Mouse (Mus musculus): Measurements from ENCODE around the gene Gm20518.

The Gm20518 gene

DNA sequence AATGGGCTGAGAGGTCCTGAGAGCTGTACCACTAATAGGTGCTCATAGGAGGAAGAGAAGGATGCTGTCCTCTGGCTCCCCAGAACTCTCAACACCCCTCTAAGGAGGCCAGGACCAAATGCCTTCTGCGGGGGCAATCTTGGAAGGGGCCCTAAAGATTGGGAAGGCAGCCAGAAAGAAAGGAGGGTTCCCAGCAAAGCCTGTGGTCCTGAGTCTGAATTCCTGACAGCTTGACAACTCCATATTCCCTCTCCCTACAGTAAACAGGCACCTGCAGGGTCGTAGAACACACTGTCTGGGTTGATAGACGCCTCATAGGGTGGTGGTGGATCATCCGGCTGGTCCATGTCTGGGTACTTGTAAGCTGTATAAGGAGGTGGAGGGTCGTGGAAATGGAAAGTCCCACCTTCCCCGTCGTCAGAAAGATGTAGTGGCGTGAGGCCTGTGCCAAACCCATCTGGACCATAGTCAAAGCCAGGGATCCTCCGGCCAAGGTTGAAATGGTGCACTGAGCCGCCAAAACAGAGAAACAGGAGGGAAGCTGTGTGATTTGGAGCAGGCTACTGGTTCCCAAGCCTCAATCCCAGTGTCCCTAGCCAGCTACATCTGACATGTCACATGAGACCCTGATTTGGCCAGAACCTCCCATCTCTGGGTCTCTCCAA lies 47.6 kb downstream of the Gm20518 start:
- DNase-seq (ENCODE audit: low spot score in 2 of 2), result no peak

- no peak for DNase-seq (ENCODE audit: low spot score in 2 of 2)
Observed at GRCm38 (mm10) chr16:17842437-17842836, 49.0 kb downstream of the Gm20518 start.

- no peak for DNase-seq (ENCODE audit: low spot score in 2 of 2)
Observed at GRCm38 (mm10) chr16:17839976-17840375, 51.5 kb downstream of the Gm20518 start.

- no peak for DNase-seq (ENCODE audit: low spot score in 2 of 2)
Observed at GRCm38 (mm10) chr16:17838051-17838450, 53.4 kb downstream of the Gm20518 start, which contains the start of gene Car15. TSS of gene Car15 (minus strand) at chr16:17838364.

- no peak for DNase-seq (ENCODE audit: low spot score in 2 of 2)
Observed at GRCm38 (mm10) chr16:17835481-17835880, 56.0 kb downstream of the Gm20518 start.

DNA sequence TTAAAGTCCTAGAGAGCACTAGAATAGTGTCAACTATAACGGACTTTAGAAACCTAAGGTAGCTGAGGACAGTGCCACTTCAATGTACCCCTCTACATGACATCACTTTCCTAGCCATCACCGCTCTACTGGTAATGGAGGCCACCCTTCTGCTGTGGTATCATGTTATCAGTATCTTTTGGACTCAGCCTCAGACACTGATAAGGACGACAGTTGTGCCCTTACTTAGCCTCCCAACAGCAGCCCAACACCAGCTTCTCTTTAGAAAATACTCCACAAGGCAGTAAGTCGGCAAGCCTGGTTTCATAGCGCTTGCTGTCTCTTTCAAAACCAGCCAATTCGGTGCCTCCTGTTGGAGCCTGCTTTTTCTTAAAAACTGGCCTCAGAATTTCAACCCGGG lies 56.9 kb downstream of the Gm20518 start:
- DNase-seq (ENCODE audit: low spot score in 2 of 2), result no peak

DNA sequence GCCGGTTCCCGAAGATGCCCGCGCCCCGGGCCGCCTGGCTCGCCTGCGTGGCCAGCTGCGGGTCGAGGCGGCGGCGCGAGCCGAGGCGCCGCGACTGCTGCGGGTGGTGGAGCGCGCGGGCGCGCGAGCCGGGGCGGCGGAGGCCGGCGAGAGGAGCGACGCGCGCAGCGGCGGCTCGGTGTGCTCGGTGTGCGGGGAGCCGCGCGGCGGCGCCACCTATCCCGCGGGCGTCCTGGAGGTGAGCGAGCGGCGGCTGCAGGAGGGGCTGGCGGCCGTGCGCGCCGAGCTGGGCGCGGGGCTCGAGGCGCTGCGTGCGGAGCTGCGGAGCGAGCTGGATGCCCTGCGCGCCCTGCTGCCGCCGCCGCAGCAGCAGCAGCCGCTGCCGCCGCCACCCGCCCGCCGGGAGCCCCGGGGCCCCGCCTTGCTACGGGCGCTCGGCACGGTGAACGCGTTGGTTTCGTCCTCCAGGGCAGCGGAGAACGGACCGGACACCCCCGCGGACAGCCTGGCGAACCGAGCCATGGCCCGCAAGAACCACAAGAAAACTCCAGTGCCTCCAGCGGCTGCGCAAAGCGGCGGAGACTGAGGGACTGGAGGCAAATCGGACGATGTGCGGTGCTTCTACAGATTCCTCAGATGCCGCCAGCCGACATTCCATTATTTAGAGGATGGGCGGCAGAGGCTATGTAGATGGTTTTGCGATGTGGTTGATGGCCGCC lies 57.6 kb downstream of the Gm20518 start:
- no peak for DNase-seq (ENCODE audit: low spot score in 2 of 2)

DNA sequence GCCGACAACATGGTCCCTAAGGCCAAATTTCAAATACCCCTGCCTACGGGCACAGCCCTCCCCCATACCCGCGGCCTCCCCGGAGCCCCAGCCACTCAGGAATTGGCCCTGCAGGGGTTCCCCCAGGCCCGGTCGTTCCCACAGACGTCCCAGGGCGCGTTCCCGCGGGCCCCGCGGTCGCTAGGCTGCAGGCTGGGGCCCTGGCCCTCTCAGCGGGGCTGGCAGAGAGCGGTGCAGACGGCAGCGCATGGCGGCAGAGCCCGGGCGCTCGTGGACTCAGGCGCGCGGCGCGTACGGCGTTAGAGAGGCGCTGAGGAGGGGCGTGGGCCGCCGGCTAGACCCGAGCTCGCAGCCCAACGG lies 58.2 kb downstream of the Gm20518 start:
- DNase-seq (ENCODE audit: low spot score in 2 of 2), result no peak

- no peak for DNase-seq (ENCODE audit: low spot score in 2 of 2)
Observed at GRCm38 (mm10) chr16:17832821-17833220, 58.6 kb downstream of the Gm20518 start, which contains the start of gene B830017H08Rik. TSS of gene B830017H08Rik (plus strand) at chr16:17833121.

DNA sequence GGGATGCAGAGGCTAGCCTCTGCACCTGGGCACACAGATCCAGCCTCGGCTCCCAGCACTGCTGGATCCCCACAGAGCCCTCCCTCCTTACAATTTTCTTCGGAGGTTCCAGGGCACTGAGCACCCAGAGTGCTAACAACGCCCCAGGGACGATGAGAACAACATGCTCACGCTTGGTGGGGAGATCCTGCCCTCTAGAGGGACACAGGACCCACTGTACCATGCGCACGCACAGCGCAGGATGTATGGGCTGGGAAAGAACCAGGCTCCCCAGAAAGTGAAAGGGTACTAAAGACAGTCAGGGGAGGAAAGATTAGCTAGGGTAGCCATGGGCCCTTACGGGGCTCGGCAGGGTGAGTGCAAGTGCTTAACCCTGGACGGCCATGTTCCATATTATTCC lies 59.7 kb downstream of the Gm20518 start:
- no peak for DNase-seq (ENCODE audit: low spot score in 2 of 2)

- DNase-seq (ENCODE audit: low spot score in 2 of 2), result no peak
Observed at GRCm38 (mm10) chr16:17830385-17831178, 60.9 kb downstream of the Gm20518 start.

- no peak for DNase-seq (ENCODE audit: low spot score in 2 of 2)
Observed at GRCm38 (mm10) chr16:17828867-17829266, 62.6 kb downstream of the Gm20518 start.

DNA sequence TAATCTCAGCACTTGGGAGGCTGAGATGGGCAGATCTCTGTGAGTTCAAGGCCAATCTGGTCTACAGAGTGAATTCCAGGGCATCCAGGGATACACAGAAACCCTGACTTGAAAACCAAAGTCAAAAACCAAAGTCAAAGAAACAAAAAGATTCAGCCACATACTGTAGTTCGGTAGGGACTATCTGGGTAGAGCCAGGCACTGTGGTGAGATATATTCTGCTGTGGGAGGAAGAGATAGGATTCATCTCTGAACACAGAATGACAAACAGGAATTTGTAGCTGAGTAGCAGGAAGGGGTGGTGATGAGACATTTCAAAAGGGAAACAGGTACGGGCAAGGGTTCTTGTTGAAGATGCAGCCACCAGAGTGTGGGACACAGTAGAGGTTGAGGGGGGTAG lies 63.2 kb downstream of the Gm20518 start:
- no peak for DNase-seq (ENCODE audit: low spot score in 2 of 2)

DNA sequence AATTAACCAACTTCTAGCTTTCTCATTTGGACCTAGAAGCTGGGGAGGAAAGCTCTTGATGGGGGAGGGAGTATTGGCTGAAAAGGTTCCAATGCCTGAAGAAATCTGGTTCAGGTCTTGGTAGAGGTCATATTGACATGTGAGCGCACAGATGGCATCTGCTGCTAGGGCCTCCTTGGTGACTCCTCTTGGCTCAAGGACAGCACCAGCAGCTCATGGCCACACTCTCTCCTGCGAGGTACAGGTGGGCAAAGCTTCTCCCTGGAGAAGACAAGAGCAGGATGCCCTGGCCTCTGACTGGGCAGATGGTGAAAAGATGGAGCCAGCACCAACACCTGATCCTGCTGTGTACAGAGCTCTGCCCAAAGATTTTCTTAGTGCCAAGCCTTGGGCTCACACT lies 65.0 kb downstream of the Gm20518 start:
- no peak for DNase-seq (ENCODE audit: low spot score in 2 of 2)

- no peak for DNase-seq (ENCODE audit: low spot score in 2 of 2)
Observed at GRCm38 (mm10) chr16:17816528-17816927, 74.9 kb downstream of the Gm20518 start.

DNA sequence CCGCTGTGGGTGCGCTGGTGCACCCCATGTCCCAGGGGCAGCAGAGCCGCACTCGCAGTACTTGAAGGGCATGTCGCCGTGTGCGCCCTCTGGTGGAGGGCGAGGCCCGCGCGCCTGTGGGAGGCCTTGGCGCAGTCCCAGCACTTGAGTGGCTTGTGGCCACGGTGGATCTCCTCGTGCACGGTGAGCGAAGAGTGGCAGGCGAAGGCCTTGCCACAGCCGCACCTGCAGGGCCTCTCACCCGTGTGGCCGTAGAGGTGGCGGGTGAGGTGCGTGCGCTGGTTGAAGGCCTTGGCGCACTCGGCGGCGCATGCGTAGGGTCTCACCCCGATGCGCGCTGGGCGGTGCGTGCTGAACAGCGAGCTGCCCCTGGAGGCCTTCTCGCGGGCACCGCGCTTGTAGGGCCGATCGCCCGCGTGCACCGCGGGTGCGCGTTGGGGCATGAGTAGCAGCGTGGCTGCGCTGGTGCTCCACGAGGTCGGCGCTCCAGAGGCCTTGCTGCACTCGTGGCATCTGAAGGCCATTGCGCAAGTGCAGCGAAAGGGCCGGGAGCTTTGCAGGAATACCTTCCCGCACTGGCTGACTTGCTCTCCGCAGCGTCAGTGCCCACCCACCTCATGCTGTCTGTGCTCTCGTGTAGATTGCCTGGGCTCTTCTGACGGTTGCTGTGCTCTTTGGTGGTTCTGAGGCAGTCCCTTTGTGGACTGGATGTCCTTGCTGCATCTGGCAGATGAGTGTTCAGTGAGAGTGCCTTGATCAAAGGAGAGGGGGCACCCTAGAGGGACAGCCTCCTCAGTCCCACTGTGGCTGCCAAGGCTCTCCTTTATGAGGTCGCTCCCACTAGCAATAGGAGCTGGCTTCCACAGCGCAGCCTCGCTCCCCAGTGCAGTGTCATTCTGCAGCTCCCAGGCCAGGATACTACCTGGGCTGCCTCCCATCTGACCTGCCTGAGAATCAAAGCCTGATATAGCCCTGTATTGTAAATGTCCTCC lies 75.8 kb downstream of the Gm20518 start:
- peak; percentile 39 to 64 for DNase-seq (ENCODE audit: low spot score in 2 of 2)

DNA sequence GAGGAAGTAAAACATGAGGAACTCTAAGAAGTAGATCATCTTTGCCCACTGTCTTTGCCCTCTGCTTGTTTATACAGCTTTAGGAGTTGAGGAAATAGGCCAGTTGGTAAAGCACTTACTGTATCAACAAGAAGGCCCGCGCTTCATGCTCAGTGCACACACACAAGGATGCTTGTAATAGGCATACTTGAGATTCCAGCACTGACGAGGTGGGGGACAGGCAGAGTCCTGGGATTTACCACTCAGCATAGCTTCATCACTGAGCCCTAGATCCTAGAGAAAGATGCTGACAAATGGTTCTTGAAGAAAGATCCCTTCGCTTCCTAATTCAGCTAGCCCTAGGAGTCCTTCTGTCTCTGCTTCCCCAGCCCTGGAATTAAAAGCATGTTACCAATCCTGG lies 78.3 kb downstream of the Gm20518 start:
- DNase-seq (ENCODE audit: low spot score in 2 of 2), result no peak

GRCm38 (mm10) chr16:17812120-17812519 lies 79.4 kb downstream of the Gm20518 start:
- DNase-seq (ENCODE audit: low spot score in 2 of 2), result peak in 1 of 2 experiments; percentile 50

DNA sequence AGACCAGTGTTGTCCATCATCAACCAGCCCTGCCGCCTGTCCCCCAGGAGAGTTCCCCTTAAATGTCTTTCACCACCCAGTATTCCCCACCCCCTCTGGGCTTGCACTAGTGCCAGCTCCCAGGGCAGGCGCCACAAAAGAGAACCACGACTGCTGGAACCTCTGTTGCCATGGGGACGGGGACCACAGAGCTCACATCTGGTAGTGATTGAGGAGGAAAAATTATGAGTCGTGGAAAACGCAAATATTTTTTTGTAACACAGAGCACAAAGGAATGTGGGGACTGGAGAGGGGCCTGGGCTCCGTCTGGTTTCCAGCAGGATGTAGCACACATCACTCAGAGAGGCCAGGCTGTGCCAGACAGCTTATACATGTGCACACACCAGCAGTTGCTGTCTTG lies 81.8 kb downstream of the Gm20518 start:
- peak; percentile 41 to 52 for DNase-seq (ENCODE audit: low spot score in 2 of 2)

GRCm38 (mm10) chr16:17809125-17809524 lies 82.3 kb downstream of the Gm20518 start:
- DNase-seq (ENCODE audit: low spot score in 2 of 2), result no peak

All from heart, adult 9 months (tissue).